Mouse (Mus musculus): ENCODE measurements at regions not wholly inside any gene's neighbourhood (a gene's known extent, or its start where the extent isn't known, plus 50 kb on each side); places are given as distances from the start of the nearest gene placed in this dataset.
A peak's percentile ranks its signal among the peaks of the same experiment; 100 is the strongest.

- Histone ChIP-seq H3K9me3 (ENCODE audit: low read length) (no peaks in the 10 kb centered on the region), H3K4me1 (ENCODE audit: insufficient read depth, low read length) (no peaks in the 10 kb centered on the region), H3K36me3 (ENCODE audit: insufficient read depth, low read length) (no peaks in the 10 kb centered on the region), H3K4me2 (ENCODE audit: low read depth, low read length, poor library complexity, severe bottlenecking) (no peak overlapping the region), H3K27ac (ENCODE audit: low read depth, low read length) (no peak overlapping the region), H3K27me3 (ENCODE audit: insufficient read depth, low read length) (no peaks in the 10 kb centered on the region), H3K9ac (replicated peaks; ENCODE audit: low read length, poor library complexity, severe bottlenecking) (no peak overlapping the region), H3K4me3 (ENCODE audit: low read depth, low read length) (no peak overlapping the region)
- 89% methylated on average over 3 of the region's 3 CpGs for WGBS
- peak; percentile 36 for DNase-seq (ENCODE audit: low spot score)
- TF ChIP-seq CTCF (IDR thresholded peaks at IDR 0.05) = peak; percentile 62
- ATAC-seq (ENCODE audit: low FRiP score) = no peak
These were observed 212.6 kb upstream of the Depdc1a start for GRCm38 (mm10) chr3:159282594-159282993.

- DNase-seq (ENCODE audit: low spot score) = peak; percentile 6
- WGBS = 72% methylated on average over 3 of the region's 3 CpGs
These were observed 177.8 kb upstream of the Depdc1a start for GRCm38 (mm10) chr3:159317471-159317870.

GRCm38 (mm10) chr3:159348053-159348452, 147.2 kb upstream of the Depdc1a start:
- no peaks in the 10 kb centered on the region for H3K4me1 ChIP-seq (ENCODE audit: insufficient read depth, low read length)
- 90% methylated on average over 2 of the region's 2 CpGs for WGBS

More at GRCm38 (mm10) chr3:159317471-159317870, 177.8 kb upstream of the Depdc1a start:
- no peaks in the 10 kb centered on the region for H3K4me1 ChIP-seq (ENCODE audit: insufficient read depth, low read length)
- no peak overlapping the region for H3K27ac ChIP-seq (ENCODE audit: low read depth, low read length)
- no peak overlapping the region for H3K4me2 ChIP-seq (ENCODE audit: low read depth, low read length, poor library complexity, severe bottlenecking)
- H3K9me3 ChIP-seq (ENCODE audit: low read length) = no peaks in the 10 kb centered on the region
- no peak overlapping the region for H3K9ac ChIP-seq (replicated peaks; ENCODE audit: low read length, poor library complexity, severe bottlenecking)
- TF ChIP-seq CTCF (IDR thresholded peaks at IDR 0.05) = peak; percentile 18; the same call in 1 of the 2 replicates
- no peak for ATAC-seq (ENCODE audit: low FRiP score)
- H3K36me3 ChIP-seq (ENCODE audit: insufficient read depth, low read length) = no peaks in the 10 kb centered on the region
- H3K27me3 ChIP-seq (ENCODE audit: insufficient read depth, low read length) = no peaks in the 10 kb centered on the region
- H3K4me3 ChIP-seq (ENCODE audit: low read depth, low read length) = no peak overlapping the region

GRCm38 (mm10) chr3:159353730-159354129, 141.5 kb upstream of the Depdc1a start:
- no peak for TF ChIP-seq CTCF (IDR thresholded peaks at IDR 0.05)
- no peaks in the 10 kb centered on the region; the same call in 1 of the 2 replicates for H3K9me3 ChIP-seq (ENCODE audit: low read length)
- ATAC-seq (ENCODE audit: low FRiP score) = no peak
- H3K9ac ChIP-seq (replicated peaks; ENCODE audit: low read length, poor library complexity, severe bottlenecking) = no peak overlapping the region
- no peak overlapping the region for H3K27ac ChIP-seq (ENCODE audit: low read depth, low read length)
- DNase-seq (ENCODE audit: low spot score) = no peak
- H3K4me2 ChIP-seq (ENCODE audit: low read depth, low read length, poor library complexity, severe bottlenecking) = no peak overlapping the region
- H3K36me3 ChIP-seq (ENCODE audit: insufficient read depth, low read length) = no peaks in the 10 kb centered on the region
- no peaks in the 10 kb centered on the region for H3K27me3 ChIP-seq (ENCODE audit: insufficient read depth, low read length)
- WGBS = 92% methylated on average over 6 of the region's 6 CpGs
- H3K4me1 ChIP-seq (ENCODE audit: insufficient read depth, low read length) = no peaks in the 10 kb centered on the region
- no peak overlapping the region for H3K4me3 ChIP-seq (ENCODE audit: low read depth, low read length)

More at GRCm38 (mm10) chr3:159348053-159348452, 147.2 kb upstream of the Depdc1a start:
- H3K36me3 ChIP-seq (ENCODE audit: insufficient read depth, low read length) = no peaks in the 10 kb centered on the region
- no peak overlapping the region for H3K4me3 ChIP-seq (ENCODE audit: low read depth, low read length)
- H3K9ac ChIP-seq (replicated peaks; ENCODE audit: low read length, poor library complexity, severe bottlenecking) = no peak overlapping the region
- no peak overlapping the region for H3K27ac ChIP-seq (ENCODE audit: low read depth, low read length)
- no peak overlapping the region for H3K4me2 ChIP-seq (ENCODE audit: low read depth, low read length, poor library complexity, severe bottlenecking)
- no peak for TF ChIP-seq CTCF (IDR thresholded peaks at IDR 0.05)
- no peaks in the 10 kb centered on the region for H3K27me3 ChIP-seq (ENCODE audit: insufficient read depth, low read length)
- no peaks in the 10 kb centered on the region; the same call in 1 of the 2 replicates for H3K9me3 ChIP-seq (ENCODE audit: low read length)
- no peak for DNase-seq (ENCODE audit: low spot score)
- ATAC-seq (ENCODE audit: low FRiP score) = no peak

GRCm38 (mm10) chr3:159373177-159373576, 122.1 kb upstream of the Depdc1a start:
- no peak for ATAC-seq (ENCODE audit: low FRiP score)
- Histone ChIP-seq H3K4me3 (ENCODE audit: low read depth, low read length) (no peak overlapping the region), H3K27me3 (ENCODE audit: insufficient read depth, low read length) (no peaks in the 10 kb centered on the region), H3K36me3 (ENCODE audit: insufficient read depth, low read length) (no peaks in the 10 kb centered on the region), H3K9me3 (ENCODE audit: low read length) (no peaks in the 10 kb centered on the region), H3K4me1 (ENCODE audit: insufficient read depth, low read length) (no peaks in the 10 kb centered on the region), H3K9ac (replicated peaks; ENCODE audit: low read length, poor library complexity, severe bottlenecking) (no peak overlapping the region), H3K27ac (ENCODE audit: low read depth, low read length) (no peak overlapping the region), H3K4me2 (ENCODE audit: low read depth, low read length, poor library complexity, severe bottlenecking) (no peak overlapping the region)
- no peak for DNase-seq (ENCODE audit: low spot score)
- no peak for TF ChIP-seq CTCF (IDR thresholded peaks at IDR 0.05)

Measured in midbrain, postnatal 0 days (tissue).